ENCODE assay signal across 32 mouse cellular contexts in genomic region chr14:61955416-61955815, GRCm38 (mm10).
"Had no signal": no experiment of that assay in that cellular context is flagged by ENCODE, and none has a peak within 500 bp of the region (broad histone marks: within the 10 kb centered on the region; RNA-seq: fewer than 3 reads in every experiment).

No protein-coding gene starts in this region.

- DNase-seq: heart, postnatal 10 days; heart, postnatal 14 days; heart, postnatal 36 days; heart, postnatal 4 days; kidney, adult 11 months; kidney, adult 18-20 months; kidney, adult 2 months; kidney, adult 8-10 months; kidney, adult 9 months; kidney, postnatal 10 days; kidney, postnatal 14 days; kidney, postnatal 25 days; kidney, postnatal 36 days; kidney, postnatal 4 days; layer of hippocampus, adult 9-11 months; layer of hippocampus, postnatal 36 days had no signal

- H3K36me3 ChIP-seq: heart, embryonic 10.5 days; heart, embryonic 12.5 days; heart, embryonic 13.5 days; heart, embryonic 15.5 days; hindbrain, embryonic 10.5 days; hindbrain, embryonic 12.5 days; hindbrain, embryonic 13.5 days; hindbrain, embryonic 15.5 days; intestine, embryonic 15.5 days; kidney, embryonic 15.5 days had no signal

- H3K27me3 ChIP-seq: heart, embryonic 12.5 days; heart, embryonic 13.5 days; heart, embryonic 15.5 days; hindbrain, embryonic 12.5 days; hindbrain, embryonic 13.5 days; hindbrain, embryonic 15.5 days; intestine, embryonic 15.5 days; kidney, embryonic 15.5 days had no signal

- H3K4me1 ChIP-seq: heart, embryonic 10.5 days; heart, embryonic 12.5 days; heart, embryonic 13.5 days; heart, embryonic 15.5 days; hindbrain, embryonic 10.5 days; hindbrain, embryonic 12.5 days; hindbrain, embryonic 13.5 days; hindbrain, embryonic 15.5 days; intestine, embryonic 15.5 days had no signal

- H3K4me3 ChIP-seq: heart, embryonic 10.5 days; heart, embryonic 12.5 days; heart, embryonic 13.5 days; heart, embryonic 15.5 days; hindbrain, embryonic 10.5 days; hindbrain, embryonic 12.5 days; hindbrain, embryonic 13.5 days; hindbrain, embryonic 15.5 days; intestine, embryonic 15.5 days; kidney, embryonic 15.5 days; layer of hippocampus, adult 2 months; left cerebral cortex, adult 2 months had no signal

- H3K4me2 ChIP-seq: heart, embryonic 11.5 days; heart, embryonic 12.5 days; heart, embryonic 13.5 days; heart, embryonic 15.5 days; hindbrain, embryonic 12.5 days; hindbrain, embryonic 13.5 days; hindbrain, embryonic 14.5 days; hindbrain, embryonic 15.5 days; intestine, embryonic 15.5 days; kidney, embryonic 15.5 days had no signal

- H3K9me3 ChIP-seq: heart, embryonic 10.5 days; heart, embryonic 12.5 days; heart, embryonic 13.5 days; heart, embryonic 15.5 days; hindbrain, embryonic 10.5 days; hindbrain, embryonic 12.5 days; hindbrain, embryonic 13.5 days; hindbrain, embryonic 15.5 days; intestine, embryonic 15.5 days; kidney, embryonic 15.5 days had no signal

- H3K27ac ChIP-seq: heart, embryonic 10.5 days; heart, embryonic 13.5 days; heart, embryonic 15.5 days; hindbrain, embryonic 10.5 days; hindbrain, embryonic 12.5 days; hindbrain, embryonic 13.5 days; hindbrain, embryonic 14.5 days; hindbrain, embryonic 15.5 days; hindbrain, postnatal 0 days; intestine, embryonic 15.5 days; kidney, embryonic 15.5 days; kidney, postnatal 0 days; layer of hippocampus, adult 2 months; left cerebral cortex, adult 2 months had no signal

- H3K9ac ChIP-seq: heart, embryonic 12.5 days; heart, embryonic 13.5 days; heart, embryonic 15.5 days; hindbrain, embryonic 12.5 days; hindbrain, embryonic 13.5 days; hindbrain, embryonic 14.5 days; hindbrain, embryonic 15.5 days; intestine, embryonic 15.5 days; kidney, embryonic 15.5 days had no signal
